Mouse (Mus musculus) limb, embryonic 10.5 days (tissue): ENCODE results near the gene Acsl3. TPM values are rescaled to one million over a fixed set of nuclear protein-coding genes. Genes with fewer than 3 reads are reported as not detected.

Experiments used
- DNase-seq: peaks from one replicate; pipeline ENCODE4 v3.0.0-alpha.2; 2017; ENCODE audit warnings: low spot score
- H3K27ac ChIP-seq: fragments of 300-500 bp; sonication (generic); 2 replicates; pipeline ENCODE4 v1.5.1; 2016; ENCODE audit warnings: mild to moderate bottlenecking
- H3K27me3 ChIP-seq: fragments of 300-500 bp; sonication (generic); 2 replicates; pipeline ENCODE4 v1.6.1; 2016; ENCODE audit warnings: low read depth, mild to moderate bottlenecking; ENCODE audit not compliant: poor library complexity, severe bottlenecking
- H3K36me3 ChIP-seq: fragments of 300-500 bp; sonication (generic); 2 replicates; pipeline ENCODE4 v1.6.1; 2016; ENCODE audit warnings: mild to moderate bottlenecking, moderate library complexity
- H3K4me1 ChIP-seq: fragments of 300-500 bp; sonication (generic); 2 replicates; pipeline ENCODE4 v1.6.1; 2016
- H3K4me3 ChIP-seq: fragments of 300-500 bp; sonication (generic); 2 replicates; pipeline ENCODE4 v1.5.1; 2016; ENCODE audit warnings: mild to moderate bottlenecking, moderate library complexity
- H3K9me3 ChIP-seq: fragments of 300-500 bp; sonication (generic); replicated peaks from 2 replicates; pipeline ENCODE4 v1.6.1; 2016; ENCODE audit warnings: mild to moderate bottlenecking
- WGBS: fragments of 180-500 bp; shearing (Covaris S2); methylation state at CpG from one replicate; pipeline ENCODE4 v1.1.7; 2016; 5-methylcytosine and 5-hydroxymethylcytosine counted together
- polyA plus RNA-seq: library from polyadenylated mRNA; unstranded; fragments of >200 nt; fragmentation: Nextera tagmentation; extraction: Ambion mirVana; gene quantifications from 2 replicates; pipeline ENCODE4 v1.2.1, GENCODE M21; 2016

Gene Acsl3
- 62.2 and 82.4 TPM in 2 replicates for polyA plus RNA-seq

- peak within 1 kb of the TSS; percentile 78 for H3K4me3 ChIP-seq
- DNase-seq: peak; percentile 98
- WGBS: under 1% methylated on average over 102 of the region's 104 CpGs
- H3K27ac ChIP-seq: peak within 1 kb of the TSS; percentile 95
- H3K27me3 ChIP-seq: no peaks in the 10 kb centered on the region
- H3K9me3 ChIP-seq: no peaks in the 10 kb centered on the region
- peaks cover 44% of the 10 kb centered on the region for H3K4me1 ChIP-seq
- no peaks in the 10 kb centered on the region for H3K36me3 ChIP-seq
Observed at GRCm38 (mm10) chr1:78657671-78658440, at the start of gene Acsl3, which contains the start of gene Utp14b. TSS of gene Acsl3 (plus strand) at chr1:78657825. TSS of gene Utp14b (plus strand) at chr1:78658038.

- H3K4me1 ChIP-seq: peaks cover 11% of the 10 kb centered on the region
- 0 out of 2 replicates have a peak overlapping the region, but pooled peaks have one; percentile 25 for H3K27ac ChIP-seq
- no peaks in the 10 kb centered on the region for H3K9me3 ChIP-seq
- no peak for DNase-seq
- 36% methylated on average over 12 of the region's 12 CpGs for WGBS
- no peaks in the 10 kb centered on the region for H3K36me3 ChIP-seq
- H3K27me3 ChIP-seq: no peaks in the 10 kb centered on the region
- no peak overlapping the region for H3K4me3 ChIP-seq
Observed at GRCm38 (mm10) chr1:78609134-78609907, 48.3 kb upstream of the Acsl3 start.

- no peak overlapping the region for H3K27ac ChIP-seq
- H3K36me3 ChIP-seq: no peaks in the 10 kb centered on the region
- no peaks in the 10 kb centered on the region for H3K27me3 ChIP-seq
- peaks cover 11% of the 10 kb centered on the region for H3K4me1 ChIP-seq
- no peaks in the 10 kb centered on the region for H3K9me3 ChIP-seq
- no peak overlapping the region for H3K4me3 ChIP-seq
- WGBS: 66% methylated on average over 4 of the region's 4 CpGs
- DNase-seq: no peak
Observed at GRCm38 (mm10) chr1:78611039-78611438, 46.6 kb upstream of the Acsl3 start.

GRCm38 (mm10) chr1:78612959-78613358 lies 44.7 kb upstream of the Acsl3 start:
- H3K4me3 ChIP-seq: no peak overlapping the region
- no peak for DNase-seq
- H3K27ac ChIP-seq: no peak overlapping the region
- no peaks in the 10 kb centered on the region for H3K36me3 ChIP-seq
- WGBS: 93% methylated on average over 1 of the region's 1 CpGs
- peaks cover 11% of the 10 kb centered on the region for H3K4me1 ChIP-seq
- no peaks in the 10 kb centered on the region for H3K27me3 ChIP-seq
- no peaks in the 10 kb centered on the region for H3K9me3 ChIP-seq

GRCm38 (mm10) chr1:78624352-78624751 lies 33.3 kb upstream of the Acsl3 start:
- H3K4me1 ChIP-seq: no peaks in the 10 kb centered on the region
- WGBS: 90% methylated on average over 2 of the region's 2 CpGs
- H3K9me3 ChIP-seq: no peaks in the 10 kb centered on the region
- H3K27me3 ChIP-seq: no peaks in the 10 kb centered on the region
- no peak overlapping the region for H3K4me3 ChIP-seq
- DNase-seq: no peak
- H3K27ac ChIP-seq: no peak overlapping the region
- H3K36me3 ChIP-seq: no peaks in the 10 kb centered on the region

GRCm38 (mm10) chr1:78634486-78634885 lies 23.1 kb upstream of the Acsl3 start:
- no peaks in the 10 kb centered on the region for H3K9me3 ChIP-seq
- no peaks in the 10 kb centered on the region for H3K4me1 ChIP-seq
- H3K27me3 ChIP-seq: no peaks in the 10 kb centered on the region
- no peak for DNase-seq
- H3K27ac ChIP-seq: no peak overlapping the region
- H3K36me3 ChIP-seq: no peaks in the 10 kb centered on the region
- no peak overlapping the region for H3K4me3 ChIP-seq
- 85% methylated on average over 3 of the region's 3 CpGs for WGBS

- H3K27me3 ChIP-seq: no peaks in the 10 kb centered on the region
Observed at GRCm38 (mm10) chr1:78640871-78641270, 16.8 kb upstream of the Acsl3 start.

GRCm38 (mm10) chr1:78641791-78642190 lies 15.8 kb upstream of the Acsl3 start:
- H3K27me3 ChIP-seq: no peaks in the 10 kb centered on the region
- no peaks in the 10 kb centered on the region for H3K9me3 ChIP-seq
- 96% methylated on average over 3 of the region's 3 CpGs for WGBS
- no peaks in the 10 kb centered on the region for H3K36me3 ChIP-seq
- H3K4me1 ChIP-seq: no peaks in the 10 kb centered on the region
- DNase-seq: no peak
- no peak overlapping the region for H3K4me3 ChIP-seq
- H3K27ac ChIP-seq: no peak overlapping the region

More at GRCm38 (mm10) chr1:78640871-78641270, 16.8 kb upstream of the Acsl3 start:
- Histone ChIP-seq H3K9me3 (no peaks in the 10 kb centered on the region), H3K4me3 (no peak overlapping the region), H3K4me1 (no peaks in the 10 kb centered on the region), H3K27ac (no peak overlapping the region), H3K36me3 (no peaks in the 10 kb centered on the region)
- no peak for DNase-seq

- H3K36me3 ChIP-seq: no peaks in the 10 kb centered on the region
- H3K4me1 ChIP-seq: 0 out of 2 replicates have a peak, but pooled peaks cover under 1% of the 10 kb centered on the region
- no peak for DNase-seq
- no peak overlapping the region for H3K27ac ChIP-seq
- 97% methylated on average over 2 of the region's 2 CpGs for WGBS
- no peaks in the 10 kb centered on the region for H3K9me3 ChIP-seq
- no peaks in the 10 kb centered on the region for H3K27me3 ChIP-seq
- no peak overlapping the region for H3K4me3 ChIP-seq
Observed at GRCm38 (mm10) chr1:78642197-78642596, 15.4 kb upstream of the Acsl3 start.

- no peak overlapping the region for H3K27ac ChIP-seq
- WGBS: 68% methylated on average over 8 of the region's 8 CpGs
- no peak overlapping the region for H3K4me3 ChIP-seq
- H3K36me3 ChIP-seq: no peaks in the 10 kb centered on the region
- H3K4me1 ChIP-seq: peaks cover 14% of the 10 kb centered on the region; the same call in 1 of the 2 replicates
- no peaks in the 10 kb centered on the region for H3K27me3 ChIP-seq
- no peaks in the 10 kb centered on the region for H3K9me3 ChIP-seq
- DNase-seq: no peak
Observed at GRCm38 (mm10) chr1:78647317-78647885, 10.2 kb upstream of the Acsl3 start.

GRCm38 (mm10) chr1:78649269-78650061 lies 8.2 kb upstream of the Acsl3 start:
- DNase-seq: no peak
- Histone ChIP-seq H3K27ac (peak overlapping the region; percentile 34; the same call in 1 of the 2 replicates), H3K9me3 (no peaks in the 10 kb centered on the region)

GRCm38 (mm10) chr1:78656472-78656871 lies 1.2 kb upstream of the Acsl3 start:
- H3K4me1 ChIP-seq: peaks cover 42% of the 10 kb centered on the region
- no peaks in the 10 kb centered on the region for H3K27me3 ChIP-seq
- 9% methylated on average over 2 of the region's 2 CpGs for WGBS
- no peak overlapping the region for H3K4me3 ChIP-seq
- peak; percentile 43 for DNase-seq
- H3K9me3 ChIP-seq: no peaks in the 10 kb centered on the region
- peak overlapping the region; percentile 95 for H3K27ac ChIP-seq
- H3K36me3 ChIP-seq: no peaks in the 10 kb centered on the region

More at GRCm38 (mm10) chr1:78649269-78650061, 8.2 kb upstream of the Acsl3 start:
- Histone ChIP-seq H3K4me1 (peaks cover 14% of the 10 kb centered on the region; the same call in 1 of the 2 replicates), H3K36me3 (no peaks in the 10 kb centered on the region), H3K27me3 (no peaks in the 10 kb centered on the region), H3K4me3 (no peak overlapping the region)
- 50% methylated on average over 6 of the region's 6 CpGs for WGBS
